Mouse (Mus musculus) hindbrain, embryonic 10.5 days (tissue): ENCODE data around the gene C1ql1. TPM values are rescaled to one million over a fixed set of nuclear protein-coding genes. Genes with fewer than 3 reads are reported as not detected.

Experiments used
- DNase-seq: peaks from one replicate; pipeline ENCODE4 v3.0.0-alpha.2; 2017; ENCODE audit warnings: low spot score
- H3K27ac ChIP-seq: fragments of 300-500 bp; sonication (generic); 2 replicates; pipeline ENCODE4 v1.5.1; 2016; ENCODE audit warnings: mild to moderate bottlenecking, moderate library complexity
- H3K27me3 ChIP-seq: fragments of 300-500 bp; sonication (generic); 2 replicates; pipeline ENCODE4 v1.6.1; 2016; ENCODE audit warnings: mild to moderate bottlenecking; ENCODE audit not compliant: poor library complexity, insufficient read depth, severe bottlenecking
- H3K36me3 ChIP-seq: fragments of 300-500 bp; sonication (generic); 2 replicates; pipeline ENCODE4 v1.6.1; 2016; ENCODE audit warnings: mild to moderate bottlenecking, moderate library complexity
- H3K4me1 ChIP-seq: fragments of 300-500 bp; sonication (generic); replicated peaks from 2 replicates; pipeline ENCODE4 v1.6.1; 2016; ENCODE audit warnings: mild to moderate bottlenecking
- H3K4me3 ChIP-seq: fragments of 300-500 bp; sonication (generic); 2 replicates; pipeline ENCODE4 v1.5.1; 2016; ENCODE audit warnings: mild to moderate bottlenecking, moderate library complexity
- H3K9me3 ChIP-seq: fragments of 300-500 bp; sonication (generic); 2 replicates; pipeline ENCODE4 v1.6.1; 2016; ENCODE audit warnings: mild to moderate bottlenecking, moderate library complexity
- WGBS: fragments of 180-500 bp; shearing (Covaris S2); methylation state at CpG from one replicate; pipeline ENCODE4 v1.1.7; 2016; 5-methylcytosine and 5-hydroxymethylcytosine counted together
- polyA plus RNA-seq: library from polyadenylated mRNA; unstranded; fragments of >200 nt; fragmentation: Nextera tagmentation; extraction: Ambion mirVana; gene quantifications from 2 replicates; pipeline ENCODE4 v1.2.1, GENCODE M21; 2016

Gene C1ql1
- polyA plus RNA-seq, 1 experiment from 2014 or later: 11.5 TPM

DNA sequence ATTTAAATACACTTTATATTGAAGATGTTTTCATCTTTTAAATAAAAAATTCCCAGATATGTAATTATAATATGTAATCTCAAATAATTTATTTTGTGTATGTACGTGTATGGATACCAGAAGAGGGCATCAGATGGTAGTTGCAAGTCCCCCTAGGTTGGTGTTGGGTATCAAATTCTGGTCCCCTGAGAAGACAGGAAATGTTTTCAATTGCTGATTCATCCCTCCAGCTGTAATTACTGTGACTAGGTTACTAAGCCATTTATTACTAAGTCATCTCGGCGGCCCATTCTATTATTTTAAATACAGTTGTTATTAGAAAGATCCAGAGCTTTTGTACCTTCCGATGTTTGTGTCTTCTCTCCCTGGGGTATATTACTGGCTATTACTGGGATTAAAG lies 28.4 kb downstream of the C1ql1 start:
- DNase-seq: no peak
- 94% methylated on average over 4 of the region's 4 CpGs for WGBS
- peaks cover 81% of the 10 kb centered on the region for H3K36me3 ChIP-seq
- H3K4me3 ChIP-seq: no peak overlapping the region
- H3K4me1 ChIP-seq: peaks cover 20% of the 10 kb centered on the region
- H3K27me3 ChIP-seq: no peaks in the 10 kb centered on the region
- H3K9me3 ChIP-seq: no peaks in the 10 kb centered on the region
- H3K27ac ChIP-seq: no peak overlapping the region

- no peaks in the 10 kb centered on the region for H3K27me3 ChIP-seq
- no peak for DNase-seq
- 92% methylated on average over 9 of the region's 9 CpGs for WGBS
- no peaks in the 10 kb centered on the region for H3K4me1 ChIP-seq
- no peaks in the 10 kb centered on the region for H3K9me3 ChIP-seq
- H3K27ac ChIP-seq: no peak overlapping the region
- no peak overlapping the region for H3K4me3 ChIP-seq
- peaks cover 80% of the 10 kb centered on the region for H3K36me3 ChIP-seq
Observed at GRCm38 (mm10) chr11:102915380-102915779, 31.1 kb downstream of the C1ql1 start.

DNA sequence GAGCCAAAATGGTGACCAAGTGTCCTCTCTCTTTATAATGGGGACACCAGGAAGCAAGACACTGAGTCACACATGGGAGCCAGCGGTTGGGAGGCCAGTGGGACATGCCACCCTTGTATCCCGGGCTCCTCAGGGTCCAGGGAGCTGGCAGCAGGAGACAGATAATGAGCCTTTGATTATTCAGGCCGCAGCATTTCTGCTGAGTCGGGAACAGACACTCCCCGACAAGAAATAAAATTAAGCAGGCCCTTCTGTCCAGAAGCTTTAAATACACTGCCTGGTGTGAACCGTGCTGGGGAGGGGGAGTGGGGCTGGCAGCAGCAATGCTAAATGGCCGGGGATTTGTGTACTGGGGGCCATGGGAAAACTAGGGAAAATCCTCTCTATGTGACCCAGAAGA lies 35.1 kb downstream of the C1ql1 start:
- Histone ChIP-seq H3K27me3 (no peaks in the 10 kb centered on the region), H3K9me3 (no peaks in the 10 kb centered on the region), H3K36me3 (peaks cover 99% of the 10 kb centered on the region), H3K4me3 (no peak overlapping the region), H3K4me1 (no peaks in the 10 kb centered on the region), H3K27ac (no peak overlapping the region)
- no peak for DNase-seq
- 76% methylated on average over 7 of the region's 7 CpGs for WGBS

DNA sequence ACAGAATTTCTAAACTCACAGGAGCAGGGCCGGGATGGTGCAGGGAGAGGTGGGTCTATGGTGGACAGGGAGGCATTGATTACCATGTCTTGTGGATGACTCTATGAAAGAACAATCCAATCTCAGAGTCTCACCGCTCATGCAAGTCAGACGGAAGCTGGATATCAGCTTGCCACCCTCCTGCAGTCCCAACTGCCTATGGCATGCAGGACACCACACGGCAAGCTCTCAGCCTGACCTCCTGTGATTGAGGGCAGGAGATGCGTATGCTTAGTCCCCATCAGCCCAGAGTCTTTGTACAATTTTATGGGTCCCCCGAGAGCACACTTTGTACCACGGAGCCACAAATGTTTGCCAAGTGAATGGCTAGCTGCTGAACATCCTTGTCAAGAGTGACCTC lies 42.8 kb downstream of the C1ql1 start:
- Histone ChIP-seq H3K36me3 (peaks cover 39% of the 10 kb centered on the region), H3K27me3 (peaks cover 7% of the 10 kb centered on the region), H3K4me1 (peaks cover 7% of the 10 kb centered on the region), H3K27ac (no peak overlapping the region), H3K9me3 (no peaks in the 10 kb centered on the region), H3K4me3 (no peak overlapping the region)
- WGBS: 77% methylated on average over 7 of the region's 7 CpGs
- no peak for DNase-seq

- H3K9me3 ChIP-seq: no peaks in the 10 kb centered on the region
- 0 out of 2 replicates have a peak overlapping the region, but pooled peaks have one; percentile 35 for H3K27ac ChIP-seq
- peaks cover 17% of the 10 kb centered on the region for H3K4me1 ChIP-seq
- WGBS: 85% methylated on average over 5 of the region's 5 CpGs
- H3K36me3 ChIP-seq: peaks cover 24% of the 10 kb centered on the region
- H3K4me3 ChIP-seq: no peak overlapping the region
- peaks cover 22% of the 10 kb centered on the region for H3K27me3 ChIP-seq
- DNase-seq: no peak
Observed at GRCm38 (mm10) chr11:102902107-102902506, 44.4 kb downstream of the C1ql1 start.

- DNase-seq: no peak
- 70% methylated on average over 4 of the region's 4 CpGs for WGBS
- no peak overlapping the region for H3K4me3 ChIP-seq
- H3K4me1 ChIP-seq: peaks cover 25% of the 10 kb centered on the region
- no peak overlapping the region for H3K27ac ChIP-seq
- H3K36me3 ChIP-seq: peaks cover 15% of the 10 kb centered on the region
- H3K27me3 ChIP-seq: peaks cover 31% of the 10 kb centered on the region
- no peaks in the 10 kb centered on the region for H3K9me3 ChIP-seq
Observed at GRCm38 (mm10) chr11:102901199-102901598, 45.3 kb downstream of the C1ql1 start.

DNA sequence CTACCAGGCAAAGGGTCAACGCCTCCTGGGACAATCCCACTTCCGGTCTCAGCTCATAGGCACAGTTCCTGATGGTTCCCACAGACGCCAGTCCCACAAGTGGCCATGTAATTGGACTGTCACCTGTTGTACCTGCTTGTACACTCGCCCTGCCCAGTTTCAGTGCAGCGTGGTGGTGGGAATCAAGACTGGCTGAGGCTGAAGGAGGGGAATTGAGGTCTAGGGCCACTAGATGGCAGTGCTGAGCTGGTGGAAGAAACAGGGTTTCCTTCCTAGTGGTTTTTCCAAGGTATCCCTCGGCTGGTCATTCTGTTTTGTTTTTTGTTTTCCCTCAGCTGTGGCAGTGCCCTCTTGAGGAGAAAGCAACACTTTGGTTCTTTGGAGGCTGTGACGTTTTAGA lies 45.7 kb downstream of the C1ql1 start, which contains the start of gene Gfap:
TSS of gene Gfap (minus strand) at position 150 of the 400 bp plus-strand sequence.
- no peaks in the 10 kb centered on the region for H3K9me3 ChIP-seq
- no peak within 1 kb of the TSS for H3K27ac ChIP-seq
- peaks cover 25% of the 10 kb centered on the region for H3K4me1 ChIP-seq
- H3K36me3 ChIP-seq: peaks cover 10% of the 10 kb centered on the region
- WGBS: 17% methylated on average over 7 of the region's 7 CpGs
- H3K27me3 ChIP-seq: peaks cover 35% of the 10 kb centered on the region
- no peak within 1 kb of the TSS for H3K4me3 ChIP-seq
- peak; percentile 82 for DNase-seq

DNA sequence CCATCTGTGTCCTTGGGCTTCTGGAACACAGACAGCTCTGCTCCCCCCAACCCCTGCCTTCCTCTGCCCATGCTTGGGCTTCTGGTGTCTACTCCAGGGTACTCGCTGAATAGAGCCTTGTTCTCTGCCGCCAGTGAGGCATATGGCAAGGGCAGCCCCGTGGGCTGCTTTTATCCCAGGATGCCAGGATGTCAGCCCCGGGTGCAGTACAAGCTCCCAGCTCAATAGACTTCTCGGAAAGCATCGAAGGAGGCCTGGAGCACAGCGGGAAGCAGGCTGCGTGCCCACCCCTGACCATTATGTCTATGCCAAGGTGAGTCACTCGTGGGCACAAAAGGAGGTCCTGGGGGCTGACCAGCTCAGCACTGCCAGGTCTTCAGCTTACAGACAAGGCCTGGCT lies 48.1 kb downstream of the C1ql1 start:
- peaks cover 23% of the 10 kb centered on the region for H3K4me1 ChIP-seq
- H3K36me3 ChIP-seq: no peaks in the 10 kb centered on the region
- H3K9me3 ChIP-seq: no peaks in the 10 kb centered on the region
- no peak for DNase-seq
- H3K27ac ChIP-seq: no peak overlapping the region
- H3K27me3 ChIP-seq: peaks cover 58% of the 10 kb centered on the region
- 81% methylated on average over 9 of the region's 9 CpGs for WGBS
- no peak overlapping the region for H3K4me3 ChIP-seq

GRCm38 (mm10) chr11:102896641-102897040 lies 49.8 kb downstream of the C1ql1 start:
- H3K27me3 ChIP-seq: peaks cover 76% of the 10 kb centered on the region
- peaks cover 30% of the 10 kb centered on the region for H3K4me1 ChIP-seq
- H3K9me3 ChIP-seq: no peaks in the 10 kb centered on the region
- H3K36me3 ChIP-seq: no peaks in the 10 kb centered on the region
- no peak overlapping the region for H3K27ac ChIP-seq
- no peak for DNase-seq
- H3K4me3 ChIP-seq: no peak overlapping the region
- WGBS: 76% methylated on average over 20 of the region's 20 CpGs

- H3K4me1 ChIP-seq: peaks cover 29% of the 10 kb centered on the region
- WGBS: 80% methylated on average over 9 of the region's 9 CpGs
- H3K4me3 ChIP-seq: no peak overlapping the region
- no peaks in the 10 kb centered on the region for H3K9me3 ChIP-seq
- no peak overlapping the region for H3K27ac ChIP-seq
- no peaks in the 10 kb centered on the region for H3K36me3 ChIP-seq
- peaks cover 85% of the 10 kb centered on the region for H3K27me3 ChIP-seq
- DNase-seq: no peak
Observed at GRCm38 (mm10) chr11:102895779-102896178, 50.7 kb downstream of the C1ql1 start.

- peaks cover 27% of the 10 kb centered on the region for H3K4me1 ChIP-seq
- no peak overlapping the region for H3K27ac ChIP-seq
- H3K4me3 ChIP-seq: no peak overlapping the region
- H3K9me3 ChIP-seq: no peaks in the 10 kb centered on the region
- no peak for DNase-seq
- WGBS: 88% methylated on average over 4 of the region's 4 CpGs
- H3K36me3 ChIP-seq: no peaks in the 10 kb centered on the region
- H3K27me3 ChIP-seq: peaks cover 87% of the 10 kb centered on the region
Observed at GRCm38 (mm10) chr11:102894716-102895115, 51.8 kb downstream of the C1ql1 start.

DNA sequence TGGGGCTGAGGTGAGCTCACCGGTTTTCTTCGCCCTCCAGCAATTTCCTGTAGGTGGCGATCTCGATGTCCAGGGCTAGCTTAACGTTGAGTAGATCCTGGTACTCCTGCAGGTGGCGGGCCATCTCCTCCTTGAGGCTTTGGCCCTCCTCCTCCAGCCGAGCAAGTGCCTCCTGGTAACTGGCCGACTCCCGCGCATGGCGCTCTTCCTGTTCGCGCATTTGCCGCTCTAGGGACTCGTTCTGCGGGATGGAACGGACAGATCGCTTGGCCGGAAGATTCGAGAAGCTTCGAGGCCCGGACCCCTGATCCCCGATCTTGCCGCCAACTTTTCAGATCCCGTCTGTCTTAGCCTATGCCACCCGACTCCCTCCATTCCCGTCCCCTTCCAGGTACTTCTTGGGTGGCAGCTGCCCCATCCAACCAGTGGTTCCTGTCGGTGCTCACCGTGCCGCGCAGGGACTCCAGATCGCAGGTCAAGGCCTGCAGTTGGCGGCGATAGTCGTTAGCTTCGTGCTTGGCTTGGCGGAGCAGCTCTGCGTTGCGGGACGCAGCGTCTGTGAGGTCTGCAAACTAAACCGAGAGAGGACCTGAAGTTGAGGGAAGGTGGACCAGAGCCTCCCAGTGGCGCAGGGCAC lies 53.4 kb downstream of the C1ql1 start:
- 3% methylated on average over 43 of the region's 43 CpGs for WGBS
- Histone ChIP-seq H3K27me3 (peaks cover 80% of the 10 kb centered on the region), H3K4me3 (peak overlapping the region; percentile 46), H3K9me3 (no peaks in the 10 kb centered on the region), H3K27ac (peak overlapping the region; percentile 70), H3K4me1 (peaks cover 22% of the 10 kb centered on the region), H3K36me3 (no peaks in the 10 kb centered on the region)
- DNase-seq: peak; percentile 72

- Histone ChIP-seq H3K9me3 (no peaks in the 10 kb centered on the region), H3K27ac (no peak overlapping the region), H3K36me3 (no peaks in the 10 kb centered on the region), H3K27me3 (peaks cover 57% of the 10 kb centered on the region), H3K4me1 (peaks cover 9% of the 10 kb centered on the region), H3K4me3 (no peak overlapping the region)
- 74% methylated on average over 5 of the region's 5 CpGs for WGBS
- no peak for DNase-seq
Observed at GRCm38 (mm10) chr11:102890096-102890495, 56.4 kb downstream of the C1ql1 start.
